Mouse (Mus musculus): ENCODE measurements at regions not wholly inside any gene's neighbourhood (a gene's known extent, or its start where the extent isn't known, plus 50 kb on each side); places are given as distances from the start of the nearest gene placed in this dataset.

- TF ChIP-seq POLR2A (IDR thresholded peaks at IDR 0.05; ENCODE audit: borderline replicate concordance, extremely low read depth, insufficient read depth, insufficient read length, poor library complexity, severe bottlenecking) (no peak), CTCF (IDR thresholded peaks at IDR 0.05; ENCODE audit: borderline replicate concordance, extremely low read depth, insufficient read depth, insufficient read length) (no peak)
These were observed 1040.8 kb downstream of the Galc start for GRCm38 (mm10) chr12:97218445-97218844.

Measured in brain, embryonic 14.5 days (tissue).